Mouse (Mus musculus): ENCODE measurements around the gene Tmed9. TPM values are rescaled to one million over a fixed set of nuclear protein-coding genes. Genes with fewer than 3 reads are reported as not detected.
A peak's percentile ranks its signal among the peaks of the same experiment; 100 is the strongest.

Tmed9 gene
- total RNA-seq (2021): 10 to 100 TPM; 61.4 to 63.3 TPM
- long read RNA-seq, experiment 1, transcript Tmed9-201 (5 exons, 1,420 nt): major isoform, 17 of 55 reads
- long read RNA-seq, experiment 1, partial matches to known transcripts: 38 of 55 reads
- long read RNA-seq, experiment 1, other reads (novel, unspliced or antisense): 0 of 55 reads
- long read RNA-seq, experiment 2, transcript Tmed9-201 (5 exons, 1,420 nt): major isoform, 17 of 53 reads
- long read RNA-seq, experiment 2, partial matches to known transcripts: 0 of 53 reads
- long read RNA-seq, experiment 2, other reads (novel, unspliced or antisense): 36 of 53 reads

DNA sequence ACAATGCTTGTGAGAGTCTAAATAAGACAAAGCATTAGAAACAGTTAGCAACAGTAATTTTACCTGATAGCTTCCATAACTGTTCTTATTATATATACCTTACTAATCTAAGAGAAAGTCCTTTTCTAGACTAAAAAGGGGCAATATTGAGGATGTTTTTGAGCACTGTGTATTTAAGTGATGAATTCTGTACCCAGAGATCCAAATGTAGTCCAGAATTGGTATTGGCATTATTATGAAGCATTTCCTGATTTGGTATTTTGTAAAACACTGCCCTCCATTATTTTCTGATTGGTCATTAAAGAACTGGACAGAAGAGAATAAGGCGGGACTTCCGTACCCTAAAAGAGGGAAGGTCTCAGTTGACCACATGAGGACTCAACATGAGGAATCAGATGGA lies at the start of gene Tmed9:
Gene Tmed9, plus strand, starts transcription at position 301 of the 400 bp plus-strand sequence.
- intact Hi-C loops (cut with DNase I): no loop called here
- no peak for DNase-seq

DNA sequence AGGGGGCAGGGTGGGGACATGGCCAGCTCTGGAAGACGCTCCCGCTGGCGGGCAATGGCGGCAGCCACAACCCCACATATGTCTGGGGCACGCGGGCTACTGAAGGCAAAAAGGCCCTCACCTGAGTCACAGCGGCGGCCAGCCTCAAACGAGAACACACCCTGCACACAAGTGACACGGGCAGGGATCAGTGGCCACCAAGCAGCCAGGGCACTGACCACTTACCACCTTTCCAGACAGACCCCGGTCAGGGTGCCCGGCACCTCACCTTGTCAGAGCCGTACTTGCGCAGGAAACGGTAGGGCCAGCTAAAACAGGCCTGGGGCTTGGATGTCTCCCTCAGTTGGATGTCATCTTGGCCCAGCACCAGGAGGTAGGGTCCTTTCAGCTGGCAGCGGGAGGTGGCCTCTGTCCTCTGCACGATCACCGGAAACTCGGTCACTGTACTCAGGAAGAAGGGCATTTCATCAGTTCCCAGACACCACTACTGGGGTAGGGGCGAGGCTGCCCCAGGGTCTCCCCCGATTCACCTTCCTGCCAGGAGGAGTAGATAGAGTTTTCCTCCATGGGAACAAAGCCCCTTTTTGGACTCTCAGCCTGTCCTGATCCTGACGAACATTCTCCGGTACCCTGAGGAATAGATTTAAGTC lies 49.5 kb upstream of the Tmed9 start:
- intact Hi-C loops (cut with DNase I): no loop called here

DNA sequence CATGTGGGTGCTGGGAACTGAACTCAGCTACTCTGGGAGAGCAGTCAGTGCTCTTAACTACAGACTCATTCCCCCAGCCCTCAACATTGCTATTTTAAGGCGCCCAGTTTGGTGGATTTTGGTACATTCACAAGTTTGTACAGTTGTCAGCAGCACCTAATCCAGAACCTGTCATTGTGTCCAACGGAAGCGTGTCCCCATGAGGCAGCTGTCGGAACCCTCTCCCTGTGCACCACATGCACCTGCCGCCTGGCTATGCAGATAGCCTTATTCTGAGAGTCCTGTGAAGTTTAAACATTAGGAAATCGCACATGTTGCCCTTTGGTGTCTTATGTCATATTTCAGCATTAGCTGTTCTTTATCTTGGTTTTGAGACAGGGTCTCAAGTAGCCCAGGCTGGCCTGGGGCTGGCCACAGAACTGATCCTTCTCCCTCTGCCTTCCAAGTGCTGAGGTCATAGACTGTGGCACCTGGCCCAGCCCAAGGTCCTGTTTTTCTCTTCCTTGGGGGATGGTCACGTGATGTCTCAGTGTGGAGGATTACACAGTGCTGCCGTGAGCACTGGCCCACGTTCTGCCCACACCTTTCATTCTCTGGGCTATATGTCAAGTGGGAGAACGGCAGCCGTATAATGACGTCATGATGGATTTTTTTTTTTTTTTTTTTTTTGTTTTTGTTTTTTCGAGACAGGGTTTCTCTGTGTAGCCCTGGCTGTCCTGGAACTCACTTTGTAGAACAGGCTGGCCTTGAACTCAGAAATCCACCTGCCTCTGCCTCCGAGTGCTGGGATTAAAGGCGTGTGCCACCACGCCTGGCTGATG lies 47.6 kb upstream of the Tmed9 start:
- intact Hi-C loops (cut with DNase I): no loop called here
- DNase-seq: no peak

More for the DNA sequence above, 49.5 kb upstream of the Tmed9 start:
- no peak for DNase-seq

DNA sequence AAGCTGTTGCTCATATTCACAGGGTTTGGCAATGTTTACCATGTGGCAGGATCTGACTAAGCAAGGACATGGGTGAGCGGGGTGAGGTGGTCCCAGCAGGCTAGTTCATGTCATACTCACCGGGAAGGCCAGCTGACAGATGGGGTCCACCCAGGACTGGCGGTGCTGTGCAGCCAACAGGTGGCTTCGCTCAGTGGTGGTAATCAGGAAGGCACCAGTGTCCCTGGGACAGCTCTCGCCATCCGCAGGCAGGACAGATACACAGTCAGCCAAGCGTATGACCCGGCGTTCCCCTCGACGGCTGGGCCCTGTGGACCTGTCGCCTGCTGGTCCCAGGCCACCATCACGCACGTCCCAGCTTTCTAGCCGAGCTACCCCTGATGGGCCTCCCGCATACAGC lies 46.3 kb upstream of the Tmed9 start:
- no peak for DNase-seq
- intact Hi-C loops (cut with DNase I): no loop called here

DNA sequence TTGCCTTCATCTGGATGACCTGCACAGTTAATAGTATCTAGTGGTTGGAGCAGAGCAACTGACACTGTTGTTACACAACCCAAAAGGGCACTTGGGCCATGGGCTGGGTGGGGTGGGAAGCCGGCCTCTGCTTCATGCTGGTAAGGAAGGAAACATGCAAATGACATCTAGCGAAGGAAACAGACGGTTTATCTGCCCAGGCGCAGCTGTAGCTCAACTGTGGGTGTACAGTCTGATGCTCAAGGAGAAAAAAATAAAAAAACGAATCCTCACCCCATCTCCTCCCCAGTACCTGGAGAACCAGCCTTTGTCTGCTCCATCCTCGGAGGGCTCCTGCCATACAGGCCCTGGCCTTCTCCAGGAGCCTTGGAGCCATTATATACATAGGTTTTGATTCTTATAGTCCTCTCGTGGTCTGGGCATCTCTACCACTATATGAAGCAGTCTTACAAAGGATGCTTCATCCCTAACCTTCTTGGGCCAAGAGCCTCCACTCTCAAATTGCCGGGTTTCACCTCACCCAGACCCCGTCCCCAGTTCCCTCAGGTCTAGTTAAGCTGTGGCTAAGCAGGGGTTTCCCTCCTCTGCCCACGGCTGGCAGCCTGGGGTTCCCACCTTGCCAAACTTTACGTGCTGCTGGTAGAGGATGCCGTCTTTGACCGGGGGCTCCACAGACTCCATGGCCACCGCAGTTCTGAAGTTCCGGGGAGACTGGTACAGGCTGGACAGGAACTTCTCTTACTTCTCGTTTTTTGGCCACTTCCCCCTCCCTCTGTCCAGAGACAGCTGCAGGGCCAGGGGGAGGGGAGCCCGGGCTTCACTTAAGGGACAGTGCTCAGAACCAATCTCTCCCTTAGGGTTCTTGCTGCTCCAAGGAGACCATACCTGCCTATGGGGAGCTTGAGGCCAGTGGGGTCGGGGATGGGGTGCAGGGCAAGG lies 45.4 kb upstream of the Tmed9 start:
- intact Hi-C loops (cut with DNase I): no loop called here
- no peak for DNase-seq

DNA sequence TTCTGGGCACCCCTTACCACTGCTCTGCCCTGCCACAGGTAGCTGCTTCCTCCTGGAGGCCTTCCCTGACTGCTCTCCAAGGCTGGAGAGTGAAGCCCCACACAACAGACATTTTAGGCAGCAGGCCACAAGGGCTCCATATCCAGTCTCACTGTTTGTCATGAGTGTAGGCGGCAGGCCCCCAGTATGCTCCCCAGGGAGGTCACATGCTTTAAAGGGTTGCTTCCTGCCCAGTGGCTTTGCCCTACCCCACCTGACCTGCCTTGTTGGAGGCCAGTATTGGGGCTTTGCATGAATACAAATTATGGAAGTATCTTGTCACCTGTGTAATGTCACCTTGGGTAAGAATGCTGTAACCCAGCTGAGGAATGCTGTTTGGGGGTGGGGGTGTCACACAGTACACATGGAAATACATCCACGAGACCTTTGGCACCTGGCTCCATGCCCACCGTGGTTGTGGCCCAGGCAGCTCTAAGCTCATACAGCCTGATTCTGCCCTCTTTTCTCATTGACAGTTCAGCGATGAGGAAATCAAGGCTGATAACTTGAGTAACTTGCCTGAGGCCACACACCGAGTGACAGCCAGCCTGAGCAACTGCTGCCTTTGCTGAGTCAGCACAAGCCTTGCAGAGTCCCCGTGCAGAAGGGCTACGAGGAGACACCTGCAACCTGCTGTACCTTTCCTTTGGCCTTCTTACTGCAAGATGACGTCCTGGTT lies 44.2 kb upstream of the Tmed9 start, which contains the start of gene Dok3:
Gene Dok3, minus strand, starts transcription at position 99 of the 718 bp plus-strand sequence.
- DNase-seq: no peak
- intact Hi-C loops (cut with DNase I): no loop called here

DNA sequence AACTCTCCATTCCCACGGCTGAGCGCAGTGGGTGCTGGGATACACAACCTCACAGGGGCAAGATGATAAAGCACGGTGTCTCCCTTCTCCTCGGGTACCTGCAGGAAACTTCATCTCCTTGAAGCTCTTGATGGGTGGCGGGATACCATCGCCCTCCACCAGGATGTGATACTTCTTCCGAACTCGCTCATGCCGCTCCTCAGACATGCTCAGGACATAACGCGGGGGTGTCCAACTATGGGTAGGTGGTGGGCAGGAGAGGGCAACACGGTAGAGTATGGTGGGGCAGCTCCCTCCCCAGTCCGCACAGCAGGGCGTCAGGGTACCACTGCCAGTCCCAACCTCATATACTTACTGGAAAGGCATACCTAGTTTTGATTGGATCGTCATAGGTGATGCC lies 38.3 kb upstream of the Tmed9 start:
- intact Hi-C loops (cut with DNase I): no loop called here
- DNase-seq: no peak

DNA sequence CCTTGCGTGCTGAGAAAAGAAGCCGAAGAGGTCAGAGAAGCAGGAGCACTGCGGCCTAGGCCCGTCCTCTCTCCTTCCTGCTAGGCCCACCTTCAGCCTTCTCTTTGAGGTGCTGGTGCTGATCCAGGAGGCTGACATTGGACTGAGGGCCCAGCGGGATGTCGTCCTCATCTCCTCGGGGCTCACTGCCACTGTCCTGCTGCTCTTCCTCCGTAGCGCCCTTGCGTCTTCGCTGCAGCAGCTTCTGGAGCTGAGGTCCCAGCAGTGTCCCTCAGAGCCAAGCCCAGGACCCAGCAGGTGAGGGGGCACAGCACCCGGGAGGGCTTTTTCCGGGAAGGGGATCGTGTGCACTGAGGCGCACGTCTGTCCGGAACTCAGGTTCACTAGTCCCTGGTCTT lies 37.7 kb upstream of the Tmed9 start:
- intact Hi-C loops (cut with DNase I): no loop called here
- DNase-seq: no peak

DNA sequence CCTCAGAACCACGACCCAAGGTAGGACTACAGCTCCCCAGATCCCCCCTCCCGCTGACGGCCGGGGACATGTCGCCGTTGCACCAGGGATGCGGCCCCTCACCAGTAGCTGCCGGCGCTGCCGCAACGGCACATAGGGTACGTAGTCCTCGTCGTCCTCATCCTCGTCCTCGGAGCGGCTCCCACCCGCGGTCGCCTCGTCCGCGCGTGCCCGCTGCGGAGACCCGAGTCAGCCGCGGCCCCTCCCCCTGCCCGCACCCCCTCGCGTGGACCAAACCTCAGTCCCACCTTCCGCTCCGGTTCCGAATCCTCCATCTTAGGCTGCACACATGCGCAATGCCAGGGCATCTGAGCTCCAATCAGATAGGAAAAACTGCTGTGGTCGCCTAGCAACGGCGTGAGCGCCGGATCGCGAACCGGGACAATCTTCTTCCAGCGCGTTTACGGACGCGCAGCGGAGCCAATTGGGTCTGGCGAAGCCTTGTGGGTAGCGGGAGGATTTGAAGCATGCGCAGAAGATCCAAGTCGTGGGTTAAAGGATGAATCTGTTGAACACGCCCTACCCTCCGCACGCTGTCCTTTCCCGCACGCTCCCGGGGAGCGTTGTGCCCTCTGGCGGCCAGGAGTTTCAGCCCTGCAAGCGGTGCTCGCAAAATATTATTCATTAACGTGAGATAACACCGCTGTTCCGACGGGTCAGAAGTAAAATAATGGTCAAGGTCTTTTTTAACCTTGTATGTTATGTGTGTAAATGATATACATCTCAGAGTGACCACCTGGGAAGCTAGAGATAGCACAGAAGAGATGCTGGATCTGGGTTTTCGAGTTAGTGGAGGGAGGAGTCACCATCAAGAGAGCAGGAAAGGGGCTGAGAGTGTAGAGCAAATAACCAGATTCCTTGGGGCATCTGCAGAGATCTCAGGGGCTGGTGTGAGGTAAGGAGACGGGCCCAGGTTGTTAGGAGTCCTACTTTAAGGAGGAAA lies 37.0 kb upstream of the Tmed9 start, which contains the start of gene Ddx41:
Gene Ddx41, minus strand, starts transcription at position 465 of the 982 bp plus-strand sequence.
- intact Hi-C loops (cut with DNase I): no loop called here
- peak; percentile 98 to 100 for DNase-seq

DNA sequence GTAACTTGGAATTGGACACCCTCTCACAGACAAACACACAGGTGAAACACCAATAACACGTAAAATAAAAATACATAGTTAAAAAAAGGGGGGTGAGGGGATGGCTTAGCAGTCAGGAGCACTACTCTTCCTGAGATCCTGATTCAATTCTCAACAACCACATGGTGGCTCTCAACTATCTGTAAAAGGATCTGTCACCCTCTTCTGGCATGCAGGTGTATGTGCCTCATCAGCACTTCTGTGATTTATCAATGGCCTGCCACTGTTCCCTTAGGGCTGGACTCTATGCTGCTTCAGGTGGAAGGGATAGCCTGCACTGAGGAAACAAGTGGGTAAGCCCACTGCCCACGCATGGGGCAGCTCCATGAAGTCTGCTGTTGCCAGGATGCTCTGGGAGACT lies 32.6 kb upstream of the Tmed9 start:
- intact Hi-C loops (cut with DNase I): loop anchor here (5.0 kb wide), 1 partner anchor 36 kb away; no protein-coding TSS in a partner anchor
- no peak for DNase-seq

DNA sequence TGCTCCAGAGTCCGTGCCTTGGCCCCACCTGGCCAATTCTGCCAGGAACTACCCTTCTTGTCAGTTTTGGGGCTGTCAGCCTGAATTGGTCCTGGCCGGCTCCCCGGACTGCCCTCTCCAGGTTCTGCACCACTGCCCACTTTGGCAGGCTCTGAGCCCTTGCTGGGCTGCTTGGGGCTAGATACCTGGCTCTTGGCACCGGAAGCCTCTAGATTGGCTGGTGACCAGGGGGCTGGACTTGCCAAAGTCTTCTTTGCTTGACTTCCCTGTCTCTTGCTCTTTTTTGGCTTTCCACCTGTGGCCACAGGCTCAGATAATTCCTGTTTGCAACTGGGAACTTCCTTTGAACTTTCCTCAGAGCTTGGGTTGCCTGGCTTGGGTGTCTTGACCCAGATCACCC lies 30.6 kb upstream of the Tmed9 start:
- no peak for DNase-seq
- intact Hi-C loops (cut with DNase I): loop anchor here (5.0 kb wide), 1 partner anchor 34 kb away; no protein-coding TSS in a partner anchor

DNA sequence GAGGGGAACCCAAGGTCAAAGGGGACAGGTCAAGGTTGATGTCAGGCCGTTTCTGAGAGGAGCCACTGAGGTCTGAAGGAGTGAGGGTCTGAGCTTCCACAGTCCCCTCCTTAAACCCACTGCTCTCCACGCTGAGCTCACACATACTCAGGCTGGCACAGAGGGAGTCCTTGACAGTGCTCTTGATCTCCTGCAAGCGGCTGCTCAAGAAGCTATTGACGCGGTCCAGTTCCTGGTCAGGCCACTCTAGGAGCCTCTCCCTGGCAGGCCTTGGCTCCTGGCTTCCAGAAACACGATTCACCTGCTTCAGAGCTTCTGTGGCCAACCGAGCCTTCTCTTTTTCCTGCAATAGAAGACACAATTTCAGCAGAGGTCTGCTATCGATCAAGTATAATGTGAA lies 30.1 kb upstream of the Tmed9 start:
- no peak for DNase-seq
- intact Hi-C loops (cut with DNase I): loop anchor here (5.0 kb wide), 1 partner anchor 34 kb away; no protein-coding TSS in a partner anchor

DNA sequence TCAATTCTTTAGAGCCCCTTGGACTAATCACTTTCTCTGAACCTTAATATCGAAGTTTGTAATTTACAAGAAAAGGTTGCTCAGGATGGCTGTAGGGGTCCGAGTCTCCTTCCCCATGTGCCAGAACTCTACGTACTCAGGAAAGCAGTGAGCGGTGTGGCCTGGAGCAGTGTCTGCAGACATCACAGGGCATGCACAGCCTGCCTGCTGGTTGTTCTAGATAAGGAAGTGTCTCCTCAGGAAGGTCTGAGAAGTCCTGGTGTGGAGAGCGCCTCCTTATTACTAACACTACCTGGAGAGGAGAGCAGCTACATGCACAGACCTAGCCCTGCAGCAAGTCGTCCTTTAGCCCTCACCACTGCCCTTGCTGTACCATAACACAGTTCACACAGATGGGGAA lies 28.7 kb upstream of the Tmed9 start:
- no peak for DNase-seq
- intact Hi-C loops (cut with DNase I): loop anchor here (5.0 kb wide), 1 partner anchor 33 kb away; no protein-coding TSS in a partner anchor

DNA sequence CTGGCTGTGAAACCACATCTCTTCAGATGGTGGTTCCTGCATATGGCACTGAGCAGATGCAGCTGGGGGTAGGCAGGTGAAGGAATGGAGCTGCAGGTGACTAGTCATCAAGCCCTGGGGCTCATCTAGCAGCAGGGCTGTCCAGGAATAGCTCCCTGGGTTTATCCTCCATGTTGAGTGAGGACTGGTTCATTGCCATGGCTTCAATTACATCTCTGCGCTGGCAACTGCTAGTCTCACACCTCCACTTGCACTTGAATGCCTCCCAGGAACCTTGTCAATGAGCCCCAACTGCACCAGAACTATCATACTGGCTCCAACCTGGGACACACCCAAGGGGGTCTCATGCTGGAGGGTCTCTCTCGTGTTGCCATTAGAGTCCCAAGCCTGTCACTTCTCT lies 25.6 kb upstream of the Tmed9 start:
- intact Hi-C loops (cut with DNase I): no loop called here

DNA sequence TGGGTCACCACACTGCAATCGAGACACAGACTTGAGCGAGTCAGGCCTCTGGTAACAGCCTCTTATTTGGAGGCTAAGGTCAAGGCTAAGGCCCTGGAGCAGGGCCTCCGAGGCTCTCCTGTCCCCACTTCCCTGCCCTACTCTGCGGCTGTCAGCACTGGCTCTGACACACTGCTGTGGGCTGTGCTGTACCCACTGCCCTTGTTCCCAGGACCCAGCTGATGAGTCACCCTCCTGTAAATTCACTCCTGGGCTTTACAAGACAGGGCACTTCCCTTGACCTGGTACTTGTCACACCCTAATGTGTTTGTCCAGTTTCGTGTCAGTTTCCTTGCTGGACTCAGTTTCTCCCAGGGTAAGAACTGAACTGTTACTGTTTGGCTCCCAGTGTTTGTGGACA lies 25.1 kb upstream of the Tmed9 start:
- DNase-seq: no peak
- intact Hi-C loops (cut with DNase I): no loop called here

More for the DNA sequence above, 25.6 kb upstream of the Tmed9 start:
- DNase-seq: no peak

DNA sequence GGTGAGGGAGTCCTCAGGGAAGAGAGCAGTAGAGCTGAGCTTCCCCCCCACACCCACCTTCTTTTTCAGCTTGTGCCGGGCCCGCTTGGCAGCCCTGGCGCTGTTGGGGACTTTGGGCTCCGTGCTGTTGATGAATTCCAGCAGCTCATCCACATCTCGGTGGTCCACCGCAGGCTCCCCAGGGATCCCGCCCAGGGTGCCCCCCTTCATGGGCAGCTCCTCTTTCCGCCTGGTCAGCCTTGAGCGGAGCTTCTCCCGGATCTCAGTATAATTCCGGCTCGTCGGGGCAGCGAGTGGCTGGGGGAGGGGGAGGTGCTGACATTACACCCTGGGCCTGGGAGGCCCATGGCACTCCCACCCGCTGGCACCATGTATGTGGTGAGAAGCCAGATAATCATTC lies 24.5 kb upstream of the Tmed9 start:
- intact Hi-C loops (cut with DNase I): no loop called here
- DNase-seq: no peak

DNA sequence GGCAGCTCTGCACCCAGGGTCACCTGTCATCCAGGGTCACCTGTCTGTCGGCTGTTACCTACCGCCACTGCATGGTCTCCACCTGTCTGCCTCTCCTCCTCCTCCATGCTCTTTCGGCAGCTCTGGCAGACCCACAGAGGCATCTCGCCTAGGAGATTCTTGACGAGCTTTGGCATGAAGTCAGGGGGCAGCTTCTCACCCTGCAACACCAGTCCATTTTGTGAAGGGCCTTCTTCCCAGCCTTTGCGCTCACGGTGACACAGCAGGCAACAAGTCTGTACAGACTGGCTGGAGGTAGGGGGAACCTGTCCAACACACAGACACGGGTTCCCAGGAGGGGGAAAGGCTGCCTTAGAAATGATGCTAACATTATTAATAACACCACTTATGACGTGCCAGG lies 17.6 kb upstream of the Tmed9 start:
- intact Hi-C loops (cut with DNase I): no loop called here
- DNase-seq: no peak

DNA sequence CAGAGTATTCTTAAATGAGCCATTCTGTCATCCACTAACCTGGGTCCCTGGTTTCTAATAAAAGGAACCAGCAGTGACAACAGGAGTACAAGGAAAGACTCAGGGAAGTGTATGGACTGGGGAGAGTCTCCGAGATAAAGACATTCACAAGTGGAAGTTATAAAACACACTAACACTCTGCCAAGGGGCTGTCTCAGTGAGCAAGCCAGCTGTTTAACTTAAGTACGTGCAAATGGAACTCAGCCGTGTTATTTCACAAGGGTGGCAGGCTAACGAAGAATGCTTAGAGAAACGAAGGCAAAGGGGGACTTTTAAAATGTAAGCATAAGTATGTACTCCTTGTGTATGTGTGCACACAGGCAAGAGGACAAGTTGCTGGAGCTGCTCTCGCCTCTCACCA lies 16.0 kb upstream of the Tmed9 start:
- no peak for DNase-seq
- intact Hi-C loops (cut with DNase I): no loop called here

Data from gastrocnemius, postnatal 36 days (tissue).